Mouse (Mus musculus): ENCODE results near the gene Slc6a1. TPM values are rescaled to one million over a fixed set of nuclear protein-coding genes. Genes with fewer than 3 reads are reported as not detected.
"Not testable (repeated sequence)": the region's sequence is repeated elsewhere in the genome, so short reads cannot be mapped to it uniquely, and the experiment has no call there.

Gene Slc6a1
- polyA plus RNA-seq, 1 experiment from 2014 or later = not detected

DNA sequence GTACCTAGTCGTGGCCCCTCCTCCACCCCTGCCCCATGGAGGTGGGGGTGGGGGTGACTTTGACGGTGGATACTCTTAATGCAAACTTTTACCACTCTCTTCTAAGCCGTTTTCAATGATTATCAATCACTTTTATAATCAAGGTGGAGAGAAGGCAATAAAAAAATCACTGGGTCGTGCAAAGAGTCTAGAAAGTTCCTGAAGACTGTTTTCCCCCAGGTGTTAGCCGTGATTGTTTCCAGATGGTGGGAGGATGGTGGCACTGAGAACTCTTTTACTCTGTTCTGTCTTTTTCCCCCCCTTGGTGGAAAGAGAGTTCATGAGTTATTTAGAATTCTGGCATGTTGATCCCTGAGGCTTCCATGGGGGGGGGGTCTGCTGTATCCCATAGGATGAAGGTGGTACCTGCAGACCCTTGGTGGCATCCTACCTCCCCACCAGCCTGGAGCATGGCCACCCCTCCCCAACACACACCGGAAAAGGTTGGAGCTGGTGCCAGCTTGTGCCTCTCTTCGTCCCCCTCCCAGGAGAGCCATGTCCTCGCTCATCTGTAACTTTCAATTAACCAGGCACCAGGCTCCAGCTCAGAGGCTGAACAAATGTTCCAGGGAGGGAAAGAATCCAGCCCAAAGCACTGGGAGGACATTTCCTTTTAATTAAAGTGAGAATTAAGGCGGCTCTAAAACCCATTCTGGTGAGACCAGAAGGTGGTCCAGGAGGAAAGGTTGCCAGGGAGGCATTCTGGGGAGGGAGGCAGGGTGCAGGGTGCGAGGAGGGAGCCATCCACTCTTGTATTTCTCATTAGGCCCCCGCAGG, 53.9 kb downstream of the Slc6a1 start:
- no peak for ATAC-seq
- Histone ChIP-seq H3K27ac (ENCODE audit: low read length) (no peak overlapping the region), H3K9ac (ENCODE audit: low read depth, low read length) (no peak overlapping the region), H3K36me3 (ENCODE audit: control insufficient read depth, insufficient read depth, low read length) (no peaks in the 10 kb centered on the region), H3K9me3 (ENCODE audit: control insufficient read depth, low read length) (no peaks in the 10 kb centered on the region), H3K4me3 (ENCODE audit: low read length) (no peak overlapping the region), H3K27me3 (replicated peaks; ENCODE audit: control insufficient read depth, insufficient read depth, low read length) (no peaks in the 10 kb centered on the region), H3K4me2 (ENCODE audit: low read depth, low read length) (no peak overlapping the region), H3K4me1 (ENCODE audit: control insufficient read depth, insufficient read depth, low read length) (no peaks in the 10 kb centered on the region)
- 49% methylated on average over 11 of the region's 11 CpGs for WGBS

DNA sequence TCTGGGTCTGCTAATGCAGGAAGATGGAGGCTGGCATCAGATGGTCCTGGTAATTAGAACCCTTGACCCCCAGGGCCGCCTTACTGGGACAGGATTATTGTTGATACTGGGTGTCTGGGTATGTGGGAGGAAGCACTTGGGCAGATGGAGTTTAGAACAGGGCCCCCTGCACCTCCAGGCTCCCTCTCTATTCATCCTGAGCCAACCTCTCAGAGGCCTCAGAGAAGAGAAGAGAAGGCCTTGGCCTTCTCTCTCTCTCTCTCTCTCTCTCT, 54.4 kb downstream of the Slc6a1 start:
- Histone ChIP-seq H3K9me3 (ENCODE audit: control insufficient read depth, low read length) (no peaks in the 10 kb centered on the region), H3K27me3 (replicated peaks; ENCODE audit: control insufficient read depth, insufficient read depth, low read length) (no peaks in the 10 kb centered on the region)

DNA sequence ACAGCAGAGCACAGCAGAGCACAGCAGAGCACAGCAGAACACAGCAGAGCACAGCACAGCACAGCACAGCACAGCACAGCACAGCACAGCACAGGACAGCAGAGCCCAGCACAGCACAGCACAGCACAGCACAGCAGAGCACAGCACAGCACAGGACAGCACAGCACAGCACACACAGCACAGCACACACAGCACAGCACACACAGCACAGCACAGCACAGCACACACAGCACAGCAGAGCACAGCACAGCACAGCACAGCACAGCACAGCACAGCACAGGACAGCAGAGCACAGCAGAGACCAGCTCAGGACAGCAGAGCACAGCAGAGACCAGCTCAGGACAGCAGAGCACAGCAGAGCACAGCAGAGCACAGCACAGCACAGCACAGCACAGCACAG, 58.9 kb downstream of the Slc6a1 start:
- not testable (repeated sequence) for H3K4me3 ChIP-seq (ENCODE audit: low read length); H3K36me3 ChIP-seq (ENCODE audit: control insufficient read depth, insufficient read depth, low read length); H3K27ac ChIP-seq (ENCODE audit: low read length); H3K4me1 ChIP-seq (ENCODE audit: control insufficient read depth, insufficient read depth, low read length); ATAC-seq; H3K9ac ChIP-seq (ENCODE audit: low read depth, low read length); H3K9me3 ChIP-seq (ENCODE audit: control insufficient read depth, low read length); H3K27me3 ChIP-seq (replicated peaks; ENCODE audit: control insufficient read depth, insufficient read depth, low read length); H3K4me2 ChIP-seq (ENCODE audit: low read depth, low read length)

More for the DNA sequence above, 54.4 kb downstream of the Slc6a1 start:
- Histone ChIP-seq H3K9ac (ENCODE audit: low read depth, low read length) (no peak overlapping the region), H3K4me2 (ENCODE audit: low read depth, low read length) (no peak overlapping the region), H3K4me3 (ENCODE audit: low read length) (no peak overlapping the region), H3K27ac (ENCODE audit: low read length) (no peak overlapping the region), H3K4me1 (ENCODE audit: control insufficient read depth, insufficient read depth, low read length) (no peaks in the 10 kb centered on the region), H3K36me3 (ENCODE audit: control insufficient read depth, insufficient read depth, low read length) (no peaks in the 10 kb centered on the region)
- ATAC-seq = no peak
- WGBS = 38% methylated on average over 1 of the region's 1 CpGs

DNA sequence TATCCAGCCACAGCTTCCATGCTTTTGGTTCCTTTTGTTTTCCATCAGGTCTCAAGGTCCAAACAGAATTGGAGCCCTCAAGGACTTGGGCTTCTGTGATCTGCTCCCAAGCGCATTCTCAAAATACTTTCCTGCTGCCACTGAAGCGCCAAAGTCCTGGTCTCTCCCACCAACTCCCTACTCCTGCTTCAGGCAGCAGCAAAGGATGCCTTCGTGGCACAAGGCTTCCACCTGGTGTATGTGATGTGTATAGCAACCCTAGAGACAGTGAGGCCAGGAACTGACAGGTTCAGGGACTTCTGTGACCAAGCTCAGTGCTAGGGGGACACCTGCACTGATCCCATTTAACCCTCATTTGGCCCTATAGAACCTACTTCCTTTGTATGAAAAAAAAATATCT, 61.3 kb downstream of the Slc6a1 start:
- Histone ChIP-seq H3K27ac (ENCODE audit: low read length) (no peak overlapping the region), H3K4me2 (ENCODE audit: low read depth, low read length) (no peak overlapping the region), H3K4me1 (ENCODE audit: control insufficient read depth, insufficient read depth, low read length) (no peaks in the 10 kb centered on the region), H3K4me3 (ENCODE audit: low read length) (no peak overlapping the region), H3K9me3 (ENCODE audit: control insufficient read depth, low read length) (no peaks in the 10 kb centered on the region), H3K9ac (ENCODE audit: low read depth, low read length) (no peak overlapping the region), H3K27me3 (replicated peaks; ENCODE audit: control insufficient read depth, insufficient read depth, low read length) (no peaks in the 10 kb centered on the region), H3K36me3 (ENCODE audit: control insufficient read depth, insufficient read depth, low read length) (no peaks in the 10 kb centered on the region)
- ATAC-seq = no peak
- WGBS = 16% methylated on average over 3 of the region's 3 CpGs

DNA sequence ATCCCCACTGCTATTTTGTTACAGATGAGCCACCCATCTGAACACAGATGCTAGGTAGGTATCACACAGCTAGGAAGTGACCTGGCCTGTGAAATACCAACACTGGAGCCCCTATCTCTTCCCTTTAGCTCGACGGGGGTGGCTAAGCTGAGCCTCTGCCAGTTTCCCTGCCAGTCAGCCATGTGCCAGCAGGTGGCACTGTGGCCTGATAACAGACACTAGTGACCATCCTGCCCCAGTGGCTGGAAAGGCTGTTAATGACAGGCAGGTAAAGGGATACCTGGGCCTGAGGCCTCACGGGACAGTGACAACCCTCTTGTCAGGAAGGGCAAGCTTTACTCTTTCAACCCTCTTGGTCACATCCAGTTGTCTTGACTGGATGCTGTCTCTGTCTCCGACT, 62.7 kb downstream of the Slc6a1 start:
- no peaks in the 10 kb centered on the region for H3K4me1 ChIP-seq (ENCODE audit: control insufficient read depth, insufficient read depth, low read length)
- no peaks in the 10 kb centered on the region for H3K9me3 ChIP-seq (ENCODE audit: control insufficient read depth, low read length)
- H3K4me2 ChIP-seq (ENCODE audit: low read depth, low read length) = no peak overlapping the region
- WGBS = 38% methylated on average over 4 of the region's 4 CpGs
- peak; percentile 49; the same call in 1 of the 2 replicates for ATAC-seq
- no peaks in the 10 kb centered on the region for H3K36me3 ChIP-seq (ENCODE audit: control insufficient read depth, insufficient read depth, low read length)
- no peaks in the 10 kb centered on the region for H3K27me3 ChIP-seq (replicated peaks; ENCODE audit: control insufficient read depth, insufficient read depth, low read length)
- H3K9ac ChIP-seq (ENCODE audit: low read depth, low read length) = no peak overlapping the region
- no peak overlapping the region for H3K4me3 ChIP-seq (ENCODE audit: low read length)
- H3K27ac ChIP-seq (ENCODE audit: low read length) = no peak overlapping the region

DNA sequence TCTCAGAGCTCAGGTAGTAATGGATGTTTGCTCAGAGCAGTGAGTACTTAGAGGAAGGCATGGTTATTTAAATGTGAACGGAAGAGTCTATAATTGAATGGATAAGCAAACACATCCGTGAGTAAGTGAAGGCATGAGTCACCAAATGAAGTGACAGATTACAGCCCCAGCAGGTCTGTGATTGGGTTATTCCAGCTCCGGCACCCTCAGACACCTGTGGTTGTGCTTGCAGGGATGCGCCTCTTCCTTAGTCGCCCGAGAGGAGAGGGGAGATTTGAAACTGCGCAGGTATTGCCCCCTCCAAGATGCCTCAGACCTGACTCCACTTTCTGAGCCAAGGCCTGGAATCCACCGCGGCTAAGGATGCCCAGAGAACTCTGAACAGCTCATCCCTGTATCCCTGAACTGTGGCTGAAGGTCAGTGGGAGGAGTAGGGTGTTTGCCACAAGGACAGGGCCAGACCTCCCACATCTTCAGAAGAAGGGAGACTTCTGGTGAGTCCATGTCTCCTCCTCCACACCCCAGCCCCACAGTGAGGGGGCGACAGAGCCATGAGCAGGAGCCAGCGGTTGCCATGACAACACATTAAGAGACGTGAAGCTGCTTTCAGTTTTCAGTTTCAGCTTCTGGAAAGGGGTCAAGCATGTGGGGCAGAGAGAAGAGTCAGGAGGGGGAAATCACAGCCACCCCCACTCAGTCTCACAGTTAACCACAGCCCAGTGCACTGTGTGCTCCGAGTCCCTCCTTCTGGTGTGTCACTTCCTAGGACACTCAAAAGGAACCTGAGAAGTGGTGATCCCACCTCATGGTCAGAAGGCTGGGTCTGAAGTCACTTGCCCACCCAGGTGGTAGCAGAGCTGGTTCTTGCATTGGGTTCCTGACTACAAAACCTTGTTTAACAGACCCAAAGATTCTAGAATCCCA, 65.7 kb downstream of the Slc6a1 start:
- Histone ChIP-seq H3K4me3 (ENCODE audit: low read length) (no peak overlapping the region), H3K36me3 (ENCODE audit: control insufficient read depth, insufficient read depth, low read length) (no peaks in the 10 kb centered on the region), H3K9ac (ENCODE audit: low read depth, low read length) (no peak overlapping the region), H3K27ac (ENCODE audit: low read length) (no peak overlapping the region), H3K4me2 (ENCODE audit: low read depth, low read length) (no peak overlapping the region), H3K9me3 (ENCODE audit: control insufficient read depth, low read length) (no peaks in the 10 kb centered on the region), H3K27me3 (replicated peaks; ENCODE audit: control insufficient read depth, insufficient read depth, low read length) (no peaks in the 10 kb centered on the region), H3K4me1 (ENCODE audit: control insufficient read depth, insufficient read depth, low read length) (no peaks in the 10 kb centered on the region)
- WGBS = 34% methylated on average over 13 of the region's 13 CpGs
- ATAC-seq = peak; percentile 44; the same call in 1 of the 2 replicates

DNA sequence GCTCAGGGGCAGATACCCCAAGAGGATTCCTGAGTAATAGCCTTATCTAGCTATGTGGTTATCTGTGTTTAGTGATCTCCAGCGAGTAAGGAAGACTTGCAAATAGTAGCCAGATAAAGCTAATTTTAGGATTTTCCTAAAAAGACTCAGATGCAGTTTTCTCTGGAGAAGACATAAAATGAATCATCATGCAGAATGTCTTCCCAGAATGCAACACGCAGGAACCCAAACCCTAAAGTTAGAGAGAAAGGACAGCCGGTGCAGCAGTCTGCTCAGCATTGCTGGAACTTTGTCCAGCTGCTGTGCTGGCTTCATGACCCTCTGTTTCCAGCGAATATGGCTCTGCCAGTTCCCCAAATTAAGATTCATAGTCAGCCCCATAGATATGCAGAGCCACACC, 72.2 kb downstream of the Slc6a1 start:
- H3K27ac ChIP-seq (ENCODE audit: low read length) = no peak overlapping the region
- no peaks in the 10 kb centered on the region for H3K9me3 ChIP-seq (ENCODE audit: control insufficient read depth, low read length)
- no peak overlapping the region for H3K9ac ChIP-seq (ENCODE audit: low read depth, low read length)
- H3K4me1 ChIP-seq (ENCODE audit: control insufficient read depth, insufficient read depth, low read length) = peaks cover 16% of the 10 kb centered on the region
- no peak for ATAC-seq
- WGBS = 32% methylated on average over 4 of the region's 4 CpGs
- no peak overlapping the region for H3K4me3 ChIP-seq (ENCODE audit: low read length)
- H3K36me3 ChIP-seq (ENCODE audit: control insufficient read depth, insufficient read depth, low read length) = no peaks in the 10 kb centered on the region
- no peak overlapping the region for H3K4me2 ChIP-seq (ENCODE audit: low read depth, low read length)
- H3K27me3 ChIP-seq (replicated peaks; ENCODE audit: control insufficient read depth, insufficient read depth, low read length) = no peaks in the 10 kb centered on the region

DNA sequence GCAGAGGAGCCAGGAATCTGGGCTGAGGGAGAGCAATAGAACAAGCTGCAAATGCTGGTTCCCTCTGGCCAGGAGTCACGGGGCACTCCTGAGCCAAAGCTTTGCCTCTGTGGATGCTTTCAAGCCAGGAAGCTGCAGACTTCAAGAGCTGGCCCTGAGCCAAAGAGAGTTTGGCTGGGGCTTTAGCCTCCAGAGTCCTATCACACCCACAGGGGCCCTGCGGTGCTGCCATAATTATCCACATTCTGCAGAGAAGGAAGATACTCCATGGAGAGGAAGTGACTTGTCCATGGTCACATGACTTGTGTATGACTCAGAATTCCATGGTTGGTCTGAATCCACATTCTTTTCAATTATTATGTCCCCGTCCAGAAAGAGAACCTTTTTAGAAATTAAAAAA, 75.7 kb downstream of the Slc6a1 start:
- Histone ChIP-seq H3K4me2 (ENCODE audit: low read depth, low read length) (no peak overlapping the region), H3K36me3 (ENCODE audit: control insufficient read depth, insufficient read depth, low read length) (no peaks in the 10 kb centered on the region), H3K9me3 (ENCODE audit: control insufficient read depth, low read length) (no peaks in the 10 kb centered on the region), H3K4me3 (ENCODE audit: low read length) (no peak overlapping the region), H3K9ac (ENCODE audit: low read depth, low read length) (no peak overlapping the region), H3K27me3 (replicated peaks; ENCODE audit: control insufficient read depth, insufficient read depth, low read length) (no peaks in the 10 kb centered on the region), H3K27ac (ENCODE audit: low read length) (no peak overlapping the region), H3K4me1 (ENCODE audit: control insufficient read depth, insufficient read depth, low read length) (peaks cover 16% of the 10 kb centered on the region)
- ATAC-seq = peak; percentile 56; the same call in 1 of the 2 replicates
- 47% methylated on average over 3 of the region's 3 CpGs for WGBS

DNA sequence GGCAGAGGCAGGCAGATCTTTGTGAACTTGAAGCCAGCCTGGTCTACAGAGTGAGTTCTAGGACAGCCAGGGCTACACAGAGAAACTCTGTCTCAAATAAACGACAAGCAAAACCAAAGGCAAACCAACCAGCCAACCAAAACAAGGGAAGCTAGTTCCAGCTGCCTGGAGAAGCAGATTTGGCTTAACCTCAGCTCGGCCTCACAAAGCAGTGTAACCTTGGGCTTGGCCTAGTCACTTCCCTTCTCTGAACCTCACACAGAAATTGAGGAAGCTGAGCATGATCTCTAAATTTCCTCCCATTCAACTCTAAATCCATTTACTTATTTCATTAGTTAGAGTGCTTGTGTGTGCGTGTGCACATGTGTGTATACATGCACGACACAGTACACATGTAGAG, 79.9 kb downstream of the Slc6a1 start:
- H3K36me3 ChIP-seq (ENCODE audit: control insufficient read depth, insufficient read depth, low read length) = no peaks in the 10 kb centered on the region
- no peaks in the 10 kb centered on the region for H3K27me3 ChIP-seq (replicated peaks; ENCODE audit: control insufficient read depth, insufficient read depth, low read length)
- no peak overlapping the region for H3K4me3 ChIP-seq (ENCODE audit: low read length)
- H3K9me3 ChIP-seq (ENCODE audit: control insufficient read depth, low read length) = no peaks in the 10 kb centered on the region
- 75% methylated on average over 4 of the region's 4 CpGs for WGBS
- H3K9ac ChIP-seq (ENCODE audit: low read depth, low read length) = no peak overlapping the region
- H3K27ac ChIP-seq (ENCODE audit: low read length) = no peak overlapping the region
- peaks cover 5% of the 10 kb centered on the region; the same call in 1 of the 2 replicates for H3K4me1 ChIP-seq (ENCODE audit: control insufficient read depth, insufficient read depth, low read length)
- H3K4me2 ChIP-seq (ENCODE audit: low read depth, low read length) = no peak overlapping the region
- no peak for ATAC-seq
